Mouse (Mus musculus): Measurements from ENCODE around the gene Ddc. TPM values are rescaled to one million over a fixed set of nuclear protein-coding genes. Genes with fewer than 3 reads are reported as not detected.

Ddc gene
- polyA plus RNA-seq, 1 experiment from 2014 or later: 48.4 TPM

DNA sequence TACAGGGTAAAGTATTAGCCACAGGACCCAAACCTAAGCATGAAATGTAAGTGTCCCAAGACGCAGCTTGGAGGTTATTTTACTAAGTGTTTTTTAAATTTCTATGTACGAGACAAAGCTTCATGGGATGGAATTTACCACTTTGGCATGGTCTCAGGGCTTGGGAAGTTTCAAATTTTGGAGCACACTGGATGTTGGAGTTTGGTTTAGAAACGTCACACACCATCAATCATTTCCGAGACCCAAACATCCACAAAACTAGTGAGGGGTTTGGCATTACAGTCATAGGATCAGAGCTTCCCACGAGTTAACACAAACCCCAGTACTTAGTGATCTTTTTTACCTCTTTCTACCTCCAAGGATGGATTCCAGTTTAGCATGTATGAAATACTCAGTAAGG, 60.6 kb downstream of the Ddc start:
- 0 out of 2 replicates have a peak overlapping the region, but pooled peaks have one; percentile 39 for H3K9ac ChIP-seq (ENCODE audit: low read depth, low read length)
- no peaks in the 10 kb centered on the region for H3K27me3 ChIP-seq (replicated peaks; ENCODE audit: control insufficient read depth, insufficient read depth, low read length)
- H3K4me1 ChIP-seq (ENCODE audit: control insufficient read depth, insufficient read depth, low read length): peaks cover 43% of the 10 kb centered on the region
- no peaks in the 10 kb centered on the region for H3K36me3 ChIP-seq (ENCODE audit: control insufficient read depth, insufficient read depth, low read length)
- peak overlapping the region; percentile 78 for H3K27ac ChIP-seq (replicated peaks; ENCODE audit: low read depth, low read length)
- ATAC-seq (ENCODE audit: low read depth) (peak; percentile 41; the same call in 1 of the 2 replicates), DNase-seq (ENCODE audit: low spot score) (no peak)
- no peak overlapping the region for H3K4me3 ChIP-seq (ENCODE audit: low read depth, low read length)
- no peaks in the 10 kb centered on the region for H3K9me3 ChIP-seq (ENCODE audit: control insufficient read depth, low read length)
- 58% methylated on average over 5 of the region's 5 CpGs for WGBS
- peak overlapping the region; percentile 27; the same call in 1 of the 2 replicates for H3K4me2 ChIP-seq (ENCODE audit: low read depth, low read length)

DNA sequence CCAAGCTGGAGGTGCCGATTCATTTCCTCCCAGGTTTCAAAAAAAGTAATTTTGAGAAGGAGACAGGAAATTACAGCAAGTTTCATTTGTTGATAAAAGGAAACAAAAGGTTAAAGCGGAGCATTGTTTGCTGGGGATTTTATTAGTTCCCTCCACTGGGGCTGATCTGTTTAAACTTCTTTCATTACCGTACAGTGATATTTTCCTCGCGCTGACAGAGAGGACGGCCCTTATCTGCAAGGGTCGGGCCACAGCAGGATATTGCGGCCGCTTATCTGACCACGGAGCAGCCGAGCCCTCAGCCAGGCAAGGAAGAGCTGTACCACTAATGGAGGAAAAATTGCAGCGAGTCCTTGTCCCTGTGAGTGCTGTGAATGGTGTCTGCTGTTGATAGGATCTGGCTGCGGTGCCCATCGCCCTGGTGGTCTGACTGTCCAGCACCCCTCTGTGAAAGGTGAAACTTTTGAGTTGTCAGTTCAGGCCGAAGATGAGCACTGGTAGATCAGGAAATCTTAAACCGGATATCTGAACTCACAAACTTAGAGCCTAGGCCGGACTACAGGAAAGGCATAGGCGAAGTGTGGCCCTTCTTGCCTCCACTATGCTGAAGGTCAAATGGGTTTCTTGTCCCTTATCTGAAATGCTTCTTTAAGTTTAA, 61.1 kb downstream of the Ddc start:
- no peaks in the 10 kb centered on the region for H3K9me3 ChIP-seq (ENCODE audit: control insufficient read depth, low read length)
- no peak for ATAC-seq (ENCODE audit: low read depth)
- peaks cover 49% of the 10 kb centered on the region for H3K4me1 ChIP-seq (ENCODE audit: control insufficient read depth, insufficient read depth, low read length)
- no peaks in the 10 kb centered on the region for H3K27me3 ChIP-seq (replicated peaks; ENCODE audit: control insufficient read depth, insufficient read depth, low read length)
- H3K4me3 ChIP-seq (ENCODE audit: low read depth, low read length): no peak overlapping the region
- 41% methylated on average over 18 of the region's 18 CpGs for whole genome bisulfite sequencing
- H3K27ac ChIP-seq (replicated peaks; ENCODE audit: low read depth, low read length): peak overlapping the region; percentile 78
- peak overlapping the region; percentile 39 for H3K9ac ChIP-seq (ENCODE audit: low read depth, low read length)
- DNase-seq (ENCODE audit: low spot score): no peak
- H3K36me3 ChIP-seq (ENCODE audit: control insufficient read depth, insufficient read depth, low read length): no peaks in the 10 kb centered on the region
- peak overlapping the region; percentile 27 for H3K4me2 ChIP-seq (ENCODE audit: low read depth, low read length)

DNA sequence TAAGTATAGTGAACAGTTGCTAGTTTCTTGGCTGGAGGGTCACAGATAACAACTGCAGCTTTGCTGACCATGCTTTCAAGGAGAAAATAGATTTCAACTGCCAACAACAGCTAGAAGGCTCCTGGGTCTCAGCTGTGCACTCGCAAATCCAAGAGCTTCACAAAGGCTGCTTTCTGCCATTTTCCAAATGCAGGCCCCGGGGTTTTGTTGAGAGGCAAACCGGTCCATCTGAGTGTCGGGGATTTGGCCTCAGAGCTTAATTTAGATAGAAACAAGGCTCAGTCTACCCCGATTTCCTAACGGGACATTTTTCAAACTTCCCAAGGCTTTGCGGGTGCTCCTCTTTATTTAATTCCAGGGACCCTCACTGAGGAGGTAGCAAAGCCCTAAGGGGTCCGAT, 61.7 kb downstream of the Ddc start:
- H3K9ac ChIP-seq (ENCODE audit: low read depth, low read length): no peak overlapping the region
- H3K27me3 ChIP-seq (replicated peaks; ENCODE audit: control insufficient read depth, insufficient read depth, low read length): no peaks in the 10 kb centered on the region
- H3K27ac ChIP-seq (replicated peaks; ENCODE audit: low read depth, low read length): peak overlapping the region; percentile 78
- no peaks in the 10 kb centered on the region for H3K9me3 ChIP-seq (ENCODE audit: control insufficient read depth, low read length)
- 40% methylated on average over 8 of the region's 8 CpGs for WGBS
- no peaks in the 10 kb centered on the region for H3K36me3 ChIP-seq (ENCODE audit: control insufficient read depth, insufficient read depth, low read length)
- H3K4me1 ChIP-seq (ENCODE audit: control insufficient read depth, insufficient read depth, low read length): peaks cover 53% of the 10 kb centered on the region
- no peak for DNase-seq (ENCODE audit: low spot score)
- no peak; the same call in 1 of the 2 replicates for ATAC-seq (ENCODE audit: low read depth)
- H3K4me3 ChIP-seq (ENCODE audit: low read depth, low read length): no peak overlapping the region
- peak overlapping the region; percentile 27; the same call in 1 of the 2 replicates for H3K4me2 ChIP-seq (ENCODE audit: low read depth, low read length)

DNA sequence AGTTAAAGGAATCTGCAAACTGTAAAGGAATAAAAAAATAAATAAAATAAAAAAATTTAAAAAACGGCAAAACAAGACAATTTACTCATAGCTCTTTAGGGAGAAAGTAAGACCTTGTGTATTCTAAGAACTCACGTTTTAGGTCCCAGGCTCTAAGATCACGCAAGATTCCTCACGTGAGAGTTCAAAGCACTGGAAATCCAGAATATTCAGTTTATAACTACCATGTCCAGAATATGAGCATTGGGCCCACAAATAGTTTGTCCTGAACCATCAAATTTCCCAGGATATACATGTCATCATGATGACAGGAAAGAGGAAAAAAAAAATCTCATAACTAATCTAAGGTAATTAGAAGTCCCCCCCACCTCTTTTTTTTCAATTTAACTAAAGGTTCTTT, 62.2 kb downstream of the Ddc start:
- Histone ChIP-seq H3K27ac (replicated peaks; ENCODE audit: low read depth, low read length) (peak overlapping the region; percentile 78), H3K4me3 (ENCODE audit: low read depth, low read length) (no peak overlapping the region), H3K9ac (ENCODE audit: low read depth, low read length) (no peak overlapping the region), H3K4me1 (ENCODE audit: control insufficient read depth, insufficient read depth, low read length) (peaks cover 56% of the 10 kb centered on the region), H3K4me2 (ENCODE audit: low read depth, low read length) (no peak overlapping the region), H3K27me3 (replicated peaks; ENCODE audit: control insufficient read depth, insufficient read depth, low read length) (no peaks in the 10 kb centered on the region), H3K36me3 (ENCODE audit: control insufficient read depth, insufficient read depth, low read length) (no peaks in the 10 kb centered on the region), H3K9me3 (ENCODE audit: control insufficient read depth, low read length) (no peaks in the 10 kb centered on the region)
- WGBS: 66% methylated on average over 4 of the region's 4 CpGs
- ATAC-seq (ENCODE audit: low read depth) (no peak), DNase-seq (ENCODE audit: low spot score) (no peak)

DNA sequence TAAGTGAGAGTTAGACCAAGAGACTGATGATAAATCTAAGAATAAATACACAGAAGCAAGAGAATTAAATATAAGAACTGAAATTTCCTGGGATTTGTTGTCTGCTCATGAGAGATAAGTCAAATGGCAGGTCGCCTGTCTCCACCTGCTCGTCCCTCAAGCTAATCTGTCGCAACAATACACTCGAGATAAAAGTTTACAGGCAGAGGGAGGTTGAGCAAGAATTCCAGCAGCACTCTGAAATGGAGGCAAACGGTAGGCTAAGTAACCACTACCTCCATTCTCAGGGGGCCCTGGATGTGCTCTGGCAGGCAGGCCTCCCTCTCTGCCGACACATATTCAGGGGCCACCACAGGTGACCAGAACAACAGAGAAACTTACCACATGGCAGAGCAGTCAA, 62.6 kb downstream of the Ddc start:
- H3K9me3 ChIP-seq (ENCODE audit: control insufficient read depth, low read length): no peaks in the 10 kb centered on the region

DNA sequence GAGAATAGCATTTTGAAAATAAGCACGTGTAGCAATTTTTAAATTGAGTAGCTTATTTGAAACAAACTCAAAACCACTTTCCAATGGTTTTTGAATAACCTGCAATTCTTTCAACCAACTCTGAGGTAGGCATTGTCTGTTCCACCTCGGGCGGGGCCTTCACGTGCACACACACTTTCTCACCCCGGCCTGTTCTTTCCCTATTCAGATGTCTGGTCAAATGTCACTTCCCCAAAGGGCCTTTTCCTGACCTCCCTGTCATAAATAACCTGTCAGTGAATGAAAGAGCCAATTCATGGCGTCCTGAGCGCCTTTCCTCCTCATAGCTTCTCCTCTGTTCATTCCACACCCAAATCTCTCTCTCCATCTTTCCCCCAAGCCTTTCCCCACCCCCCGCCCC, 64.8 kb downstream of the Ddc start:
- Histone ChIP-seq H3K27me3 (replicated peaks; ENCODE audit: control insufficient read depth, insufficient read depth, low read length) (no peaks in the 10 kb centered on the region), H3K4me3 (ENCODE audit: low read depth, low read length) (no peak overlapping the region), H3K4me2 (ENCODE audit: low read depth, low read length) (0 out of 2 replicates have a peak overlapping the region, but pooled peaks have one; percentile 10), H3K4me1 (ENCODE audit: control insufficient read depth, insufficient read depth, low read length) (peaks cover 72% of the 10 kb centered on the region), H3K9me3 (ENCODE audit: control insufficient read depth, low read length) (no peaks in the 10 kb centered on the region), H3K9ac (ENCODE audit: low read depth, low read length) (no peak overlapping the region), H3K27ac (replicated peaks; ENCODE audit: low read depth, low read length) (peak overlapping the region; percentile 80), H3K36me3 (ENCODE audit: control insufficient read depth, insufficient read depth, low read length) (no peaks in the 10 kb centered on the region)
- DNase-seq (ENCODE audit: low spot score) (no peak), ATAC-seq (ENCODE audit: low read depth) (no peak)
- WGBS: 24% methylated on average over 8 of the region's 8 CpGs

More for the DNA sequence above, 62.6 kb downstream of the Ddc start:
- 47% methylated on average over 6 of the region's 6 CpGs for WGBS
- DNase-seq (ENCODE audit: low spot score) (no peak), ATAC-seq (ENCODE audit: low read depth) (no peak)
- H3K9ac ChIP-seq (ENCODE audit: low read depth, low read length): no peak overlapping the region
- no peak overlapping the region for H3K4me3 ChIP-seq (ENCODE audit: low read depth, low read length)
- no peaks in the 10 kb centered on the region for H3K27me3 ChIP-seq (replicated peaks; ENCODE audit: control insufficient read depth, insufficient read depth, low read length)
- no peak overlapping the region for H3K4me2 ChIP-seq (ENCODE audit: low read depth, low read length)
- peaks cover 61% of the 10 kb centered on the region for H3K4me1 ChIP-seq (ENCODE audit: control insufficient read depth, insufficient read depth, low read length)
- no peaks in the 10 kb centered on the region for H3K36me3 ChIP-seq (ENCODE audit: control insufficient read depth, insufficient read depth, low read length)
- peak overlapping the region; percentile 78 for H3K27ac ChIP-seq (replicated peaks; ENCODE audit: low read depth, low read length)

DNA sequence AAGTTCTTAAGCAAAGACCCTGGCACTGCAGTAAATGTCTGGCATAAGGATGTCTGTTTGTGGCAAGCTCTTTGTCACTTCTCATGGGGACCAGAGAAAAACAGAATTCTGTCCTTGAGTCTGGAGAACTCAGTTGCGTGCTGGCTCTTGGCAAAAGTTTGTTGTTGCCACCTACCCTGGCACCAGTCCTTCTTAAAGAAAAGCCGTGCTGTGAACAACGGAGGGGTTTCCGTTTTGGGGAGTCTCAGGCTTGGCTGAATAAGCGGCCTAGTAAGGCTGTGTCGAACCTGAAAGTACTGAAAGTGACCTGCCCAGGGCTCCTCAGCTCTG, 65.2 kb downstream of the Ddc start:
- Histone ChIP-seq H3K4me2 (ENCODE audit: low read depth, low read length) (no peak overlapping the region), H3K4me3 (ENCODE audit: low read depth, low read length) (no peak overlapping the region), H3K36me3 (ENCODE audit: control insufficient read depth, insufficient read depth, low read length) (no peaks in the 10 kb centered on the region), H3K27me3 (replicated peaks; ENCODE audit: control insufficient read depth, insufficient read depth, low read length) (no peaks in the 10 kb centered on the region), H3K9ac (ENCODE audit: low read depth, low read length) (0 out of 2 replicates have a peak overlapping the region, but pooled peaks have one; percentile 3), H3K4me1 (ENCODE audit: control insufficient read depth, insufficient read depth, low read length) (peaks cover 71% of the 10 kb centered on the region), H3K9me3 (ENCODE audit: control insufficient read depth, low read length) (no peaks in the 10 kb centered on the region), H3K27ac (replicated peaks; ENCODE audit: low read depth, low read length) (peak overlapping the region; percentile 80)
- WGBS: 34% methylated on average over 6 of the region's 6 CpGs
- no peak for ATAC-seq (ENCODE audit: low read depth)
- DNase-seq (ENCODE audit: low spot score): no peak

DNA sequence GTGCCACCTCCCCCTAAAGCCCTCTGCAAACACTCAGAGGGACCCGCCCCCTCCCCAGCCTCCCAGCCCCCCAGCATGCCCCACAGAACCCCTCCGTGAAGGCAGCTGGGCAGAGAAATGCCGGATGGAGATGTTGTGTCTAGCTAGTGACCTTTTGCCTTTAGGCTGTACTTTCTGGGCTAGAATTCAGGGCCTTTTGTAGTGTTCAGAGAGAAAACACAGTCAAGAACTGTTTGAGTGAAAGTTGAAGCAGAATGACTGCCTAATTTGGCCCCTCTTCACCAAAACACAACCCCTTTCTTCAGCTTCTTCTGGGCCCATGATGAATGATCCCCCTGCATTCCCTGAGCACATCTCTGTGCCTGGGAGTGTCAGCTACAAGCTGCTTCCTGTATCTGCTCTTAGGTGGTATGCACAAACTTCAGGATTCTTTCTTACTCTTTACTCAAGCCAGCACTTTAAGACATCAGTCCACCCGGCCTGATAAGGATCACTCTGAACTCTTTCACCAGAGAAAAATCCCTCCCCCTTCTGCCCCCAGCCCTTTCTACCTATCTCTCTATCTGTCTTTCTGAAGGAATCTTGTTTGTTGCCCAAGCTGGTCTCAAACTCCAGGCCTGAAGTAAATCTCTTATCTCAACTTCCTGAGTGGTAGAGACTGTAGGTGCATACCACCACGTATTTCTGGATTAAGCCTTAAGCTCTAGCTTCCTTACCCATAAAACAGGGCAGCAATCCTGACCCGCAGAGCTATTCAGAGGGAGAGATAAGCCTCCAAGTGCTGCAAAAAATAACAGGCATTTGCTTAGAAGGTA, 65.8 kb downstream of the Ddc start:
- Histone ChIP-seq H3K9me3 (ENCODE audit: control insufficient read depth, low read length) (no peaks in the 10 kb centered on the region), H3K27me3 (replicated peaks; ENCODE audit: control insufficient read depth, insufficient read depth, low read length) (no peaks in the 10 kb centered on the region), H3K4me3 (ENCODE audit: low read depth, low read length) (no peak overlapping the region), H3K4me2 (ENCODE audit: low read depth, low read length) (peak overlapping the region; percentile 21; the same call in 1 of the 2 replicates), H3K4me1 (ENCODE audit: control insufficient read depth, insufficient read depth, low read length) (peaks cover 67% of the 10 kb centered on the region), H3K36me3 (ENCODE audit: control insufficient read depth, insufficient read depth, low read length) (no peaks in the 10 kb centered on the region), H3K9ac (ENCODE audit: low read depth, low read length) (peak overlapping the region; percentile 38; the same call in 1 of the 2 replicates), H3K27ac (replicated peaks; ENCODE audit: low read depth, low read length) (peak overlapping the region; percentile 80)
- WGBS: 6% methylated on average over 6 of the region's 6 CpGs
- no peak for ATAC-seq (ENCODE audit: low read depth)
- no peak for DNase-seq (ENCODE audit: low spot score)
